Mouse (Mus musculus): Measurements from ENCODE around the gene Trpc5os. TPM values are rescaled to one million over a fixed set of nuclear protein-coding genes. Genes with fewer than 3 reads are reported as not detected.

Gene Trpc5os
- polyA plus RNA-seq, 1 experiment, result 2.6 TPM

GRCm38 (mm10) chrX:144526042-144526441 lies 69.7 kb downstream of the Trpc5os start:
- Histone ChIP-seq H3K27me3 (ENCODE audit: control insufficient read depth, insufficient read depth, low read length) (no peaks in the 10 kb centered on the region), H3K4me3 (ENCODE audit: control insufficient read depth, low read depth, low read length) (no peak overlapping the region)
- no peak for TF ChIP-seq POLR2A (IDR thresholded peaks at IDR 0.05; ENCODE audit: control insufficient read depth, low read depth, low read length)
- no peak for TF ChIP-seq CTCF (IDR thresholded peaks at IDR 0.05; ENCODE audit: control insufficient read depth, insufficient read depth, insufficient replicate concordance, low read depth, low read length)

More at GRCm38 (mm10) chrX:144526042-144526441, 69.7 kb downstream of the Trpc5os start:
- no peak overlapping the region for H3K27ac ChIP-seq (ENCODE audit: control insufficient read depth, insufficient read depth, low read depth, low read length)
- no peaks in the 10 kb centered on the region for H3K36me3 ChIP-seq (ENCODE audit: control insufficient read depth, insufficient read depth, low read length)
- no peaks in the 10 kb centered on the region for H3K4me1 ChIP-seq (ENCODE audit: control insufficient read depth, insufficient read depth, low read length)

Other genes with a start within 250 kb of the Trpc5os start
- gene Alg13, start 138.8 kb upstream of the Trpc5os start, polyA plus RNA-seq (2012; rRNA removed), result 19.9 and 30.2 TPM in 2 replicates
- gene Trpc5, start 231.6 kb downstream of the Trpc5os start, polyA plus RNA-seq (2012; rRNA removed), result 0.04 and 0.06 TPM in 2 replicates
- 0.49 and 0.69 TPM in 2 replicates for gene Rtl4, start 232.3 kb downstream of the Trpc5os start, polyA plus RNA-seq (2012; rRNA removed)